Mouse (Mus musculus): Measurements from ENCODE around the gene Rsph14. TPM values are rescaled to one million over a fixed set of nuclear protein-coding genes. Genes with fewer than 3 reads are reported as not detected.

Rsph14 gene
- polyA plus RNA-seq, 1 experiment, result 0.17 TPM

DNA sequence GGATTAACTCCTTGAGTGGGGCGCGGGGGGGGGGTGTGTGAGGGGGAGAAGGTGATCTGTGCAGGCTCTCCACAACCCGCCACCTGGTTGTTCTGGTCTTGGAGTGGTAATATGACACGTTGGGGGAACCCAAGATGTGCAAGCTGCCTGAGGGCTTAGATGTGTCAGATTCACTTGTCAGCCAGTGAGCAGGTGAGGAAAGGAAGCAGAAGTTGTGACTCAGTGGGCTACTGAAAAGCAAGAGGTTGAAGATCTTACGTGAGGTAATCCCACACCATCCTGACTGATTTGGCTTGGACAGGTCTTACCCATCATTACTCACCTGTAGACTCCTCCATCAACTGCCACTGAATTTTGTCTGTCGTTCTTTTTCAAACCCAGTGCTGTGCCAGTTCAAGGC is 30.2 kb upstream of the Rsph14 start:
- Histone ChIP-seq H3K4me1 (ENCODE audit: control insufficient read depth, insufficient read depth, low read length) (peaks cover 13% of the 10 kb centered on the region), H3K27ac (ENCODE audit: insufficient read depth, low read length) (no peak overlapping the region), H3K4me3 (ENCODE audit: insufficient read depth, low read length) (peak overlapping the region; percentile 73)
- no peak for TF ChIP-seq CTCF (IDR thresholded peaks at IDR 0.05; ENCODE audit: extremely low read depth, insufficient read depth, low read length)
- no peak for TF ChIP-seq POLR2A (IDR thresholded peaks at IDR 0.05; ENCODE audit: extremely low read depth, insufficient read depth, low read length)

DNA sequence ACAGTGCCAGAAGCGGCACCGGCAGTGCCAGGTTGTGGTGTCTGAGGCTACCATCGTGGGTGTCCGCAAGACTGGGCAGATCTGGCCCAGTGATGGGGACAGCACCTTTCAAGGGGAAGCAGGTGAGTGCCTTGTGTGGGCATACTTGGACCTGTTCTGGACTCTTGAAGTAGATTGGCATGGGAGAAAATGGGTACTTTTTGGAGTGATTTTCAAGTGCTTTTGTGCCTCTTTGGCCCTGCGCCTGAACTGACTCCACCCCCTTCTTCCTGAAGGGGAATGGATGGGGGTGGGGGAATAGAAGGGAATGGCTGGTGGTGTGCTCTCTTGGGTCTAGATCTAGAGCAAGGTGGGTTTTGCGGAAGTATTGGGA is 29.8 kb upstream of the Rsph14 start:
- Histone ChIP-seq H3K4me1 (ENCODE audit: control insufficient read depth, insufficient read depth, low read length) (peaks cover 10% of the 10 kb centered on the region), H3K4me3 (ENCODE audit: insufficient read depth, low read length) (peak overlapping the region; percentile 73), H3K27ac (ENCODE audit: insufficient read depth, low read length) (peak overlapping the region; percentile 6; the same call in 1 of the 2 replicates)
- TF ChIP-seq POLR2A (IDR thresholded peaks at IDR 0.05; ENCODE audit: extremely low read depth, insufficient read depth, low read length), result no peak
- TF ChIP-seq CTCF (IDR thresholded peaks at IDR 0.05; ENCODE audit: extremely low read depth, insufficient read depth, low read length), result no peak

GRCm38 (mm10) chr10:75061341-75062188 is 29.2 kb upstream of the Rsph14 start:
- peak overlapping the region; percentile 6 for H3K27ac ChIP-seq (ENCODE audit: insufficient read depth, low read length)
- H3K4me1 ChIP-seq (ENCODE audit: control insufficient read depth, insufficient read depth, low read length), result peaks cover 10% of the 10 kb centered on the region
- TF ChIP-seq CTCF (IDR thresholded peaks at IDR 0.05; ENCODE audit: extremely low read depth, insufficient read depth, low read length) (no peak), POLR2A (IDR thresholded peaks at IDR 0.05; ENCODE audit: extremely low read depth, insufficient read depth, low read length) (no peak)
- peak overlapping the region; percentile 73 for H3K4me3 ChIP-seq (ENCODE audit: insufficient read depth, low read length)

DNA sequence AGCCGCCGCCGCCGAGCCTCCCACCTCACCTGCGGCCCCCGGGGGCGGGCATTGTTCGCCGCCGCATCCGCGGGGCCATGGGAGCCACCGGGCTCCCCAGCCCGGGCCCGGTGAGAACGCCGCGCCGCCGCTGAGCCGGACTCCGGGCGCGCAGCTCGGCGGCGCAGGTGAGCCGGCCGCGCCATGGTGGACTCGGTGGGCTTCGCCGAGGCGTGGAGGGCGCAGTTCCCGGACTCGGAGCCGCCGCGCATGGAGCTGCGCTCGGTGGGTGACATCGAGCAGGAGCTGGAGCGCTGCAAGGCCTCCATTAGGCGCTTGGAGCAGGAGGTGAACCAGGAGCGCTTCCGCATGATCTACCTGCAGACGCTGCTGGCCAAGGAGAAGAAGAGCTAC is 28.5 kb upstream of the Rsph14 start:
- Histone ChIP-seq H3K4me1 (ENCODE audit: control insufficient read depth, insufficient read depth, low read length) (peaks cover 9% of the 10 kb centered on the region), H3K27ac (ENCODE audit: insufficient read depth, low read length) (peak overlapping the region; percentile 7; the same call in 1 of the 2 replicates), H3K4me3 (ENCODE audit: insufficient read depth, low read length) (peak overlapping the region; percentile 73)
- TF ChIP-seq POLR2A (IDR thresholded peaks at IDR 0.05; ENCODE audit: extremely low read depth, insufficient read depth, low read length), result no peak

DNA sequence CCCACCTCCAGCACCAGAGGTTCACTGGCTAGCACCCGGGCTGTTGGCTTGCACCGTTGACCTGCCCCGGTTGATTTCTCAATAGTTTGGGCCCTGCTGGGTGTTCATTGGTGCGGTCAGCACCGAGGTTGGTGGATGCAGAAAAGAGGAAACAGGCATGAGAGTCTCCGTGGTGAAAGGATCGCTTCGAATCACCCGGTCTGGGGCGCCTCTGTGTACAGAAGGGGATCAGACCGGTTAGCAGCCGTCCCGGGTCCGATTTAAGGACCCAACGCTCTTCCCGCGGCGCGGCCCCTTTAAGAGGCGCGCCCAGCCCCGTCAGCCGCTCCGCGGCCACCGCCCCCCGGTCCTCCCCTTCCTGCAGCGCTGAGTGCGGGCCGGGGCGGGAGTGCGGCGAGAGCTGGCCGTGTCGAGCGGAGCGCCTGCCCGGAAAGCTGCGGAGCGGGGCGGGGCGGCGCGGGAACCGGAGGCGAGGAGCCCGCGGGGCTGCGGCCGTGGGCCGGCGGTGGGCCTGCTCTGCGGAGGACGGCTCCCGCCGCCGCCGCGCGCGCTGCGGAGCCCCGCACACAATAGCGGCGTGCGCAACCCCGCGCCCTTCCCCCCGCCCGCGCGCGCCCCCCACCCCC is 27.9 kb upstream of the Rsph14 start, which contains the start of gene Bcr:
TSS of gene Bcr (plus strand) at position 376 of the 626 bp plus-strand sequence.
- H3K4me1 ChIP-seq (ENCODE audit: control insufficient read depth, insufficient read depth, low read length), result peaks cover 6% of the 10 kb centered on the region; the same call in 1 of the 2 replicates
- peak within 1 kb of the TSS; percentile 73 for H3K4me3 ChIP-seq (ENCODE audit: insufficient read depth, low read length)
- H3K27ac ChIP-seq (ENCODE audit: insufficient read depth, low read length), result peak within 1 kb of the TSS; percentile 7; the same call in 1 of the 2 replicates
- TF ChIP-seq POLR2A (IDR thresholded peaks at IDR 0.05; ENCODE audit: extremely low read depth, insufficient read depth, low read length) (peak; percentile 35; the same call in 1 of the 2 replicates), CTCF (IDR thresholded peaks at IDR 0.05; ENCODE audit: extremely low read depth, insufficient read depth, low read length) (no peak)

- Histone ChIP-seq H3K27ac (ENCODE audit: insufficient read depth, low read length) (no peak overlapping the region), H3K4me1 (ENCODE audit: control insufficient read depth, insufficient read depth, low read length) (peaks cover 7% of the 10 kb centered on the region; the same call in 1 of the 2 replicates), H3K4me3 (ENCODE audit: insufficient read depth, low read length) (no peak overlapping the region; the same call in 1 of the 2 replicates)
- TF ChIP-seq POLR2A (IDR thresholded peaks at IDR 0.05; ENCODE audit: extremely low read depth, insufficient read depth, low read length) (no peak), CTCF (IDR thresholded peaks at IDR 0.05; ENCODE audit: extremely low read depth, insufficient read depth, low read length) (peak; percentile 91)
Observed at GRCm38 (mm10) chr10:75059396-75059795, 27.0 kb upstream of the Rsph14 start.

DNA sequence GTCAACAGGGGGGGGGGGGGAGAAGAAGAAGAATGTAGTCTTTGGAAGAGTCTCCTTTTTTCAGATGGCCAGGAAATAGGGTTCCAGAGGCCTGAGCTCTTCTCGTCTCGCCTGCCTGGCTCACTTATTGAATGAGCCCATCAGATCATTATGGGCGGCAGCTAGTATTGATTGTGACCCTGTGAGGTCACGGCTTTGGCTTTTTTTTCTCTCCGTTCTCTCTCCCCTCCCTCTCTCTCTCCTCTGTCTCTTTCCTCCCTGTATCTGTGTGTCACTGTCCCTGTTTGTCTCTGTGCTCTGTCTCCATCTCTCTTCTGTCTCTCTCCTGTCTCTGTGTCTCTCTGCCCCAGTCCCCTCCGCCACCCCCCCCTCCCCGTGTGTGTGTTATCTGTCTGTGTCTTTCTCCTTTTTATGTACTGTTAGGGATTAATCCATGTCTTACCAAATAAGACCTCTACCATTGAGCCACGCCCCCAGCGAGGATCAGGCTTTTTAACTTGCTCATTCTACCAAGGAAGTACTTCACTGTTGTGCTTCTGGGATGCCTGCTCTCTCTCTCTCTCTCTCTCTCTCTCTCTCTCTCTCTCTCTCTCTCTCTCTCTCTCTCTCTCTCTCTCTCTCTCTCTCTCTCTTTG is 26.5 kb upstream of the Rsph14 start:
- Histone ChIP-seq H3K4me3 (ENCODE audit: insufficient read depth, low read length) (no peak overlapping the region), H3K27ac (ENCODE audit: insufficient read depth, low read length) (no peak overlapping the region), H3K4me1 (ENCODE audit: control insufficient read depth, insufficient read depth, low read length) (peaks cover 6% of the 10 kb centered on the region; the same call in 1 of the 2 replicates)
- TF ChIP-seq CTCF (IDR thresholded peaks at IDR 0.05; ENCODE audit: extremely low read depth, insufficient read depth, low read length) (no peak), POLR2A (IDR thresholded peaks at IDR 0.05; ENCODE audit: extremely low read depth, insufficient read depth, low read length) (no peak)

DNA sequence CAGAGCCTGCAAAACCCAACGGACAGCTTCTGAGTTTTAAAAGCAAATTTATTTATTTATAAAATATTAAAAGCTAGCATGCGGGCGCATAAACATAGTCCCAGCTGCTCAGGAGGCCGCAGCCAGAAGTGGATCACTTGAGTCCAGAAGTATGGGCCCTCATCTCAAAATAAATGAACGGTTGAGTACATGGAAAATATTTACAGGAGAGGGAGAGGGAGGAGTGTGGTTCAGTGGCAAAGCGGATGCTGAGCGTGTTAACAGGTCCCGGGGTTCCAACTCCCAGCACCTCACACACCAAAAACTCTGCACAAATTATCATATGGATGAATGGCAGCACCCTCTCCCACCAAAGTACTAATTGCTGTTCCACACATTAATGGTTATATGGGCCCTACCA is 25.9 kb upstream of the Rsph14 start:
- Histone ChIP-seq H3K4me1 (ENCODE audit: control insufficient read depth, insufficient read depth, low read length) (peaks cover 6% of the 10 kb centered on the region; the same call in 1 of the 2 replicates), H3K27ac (ENCODE audit: insufficient read depth, low read length) (no peak overlapping the region), H3K4me3 (ENCODE audit: insufficient read depth, low read length) (no peak overlapping the region)
- TF ChIP-seq POLR2A (IDR thresholded peaks at IDR 0.05; ENCODE audit: extremely low read depth, insufficient read depth, low read length) (no peak), CTCF (IDR thresholded peaks at IDR 0.05; ENCODE audit: extremely low read depth, insufficient read depth, low read length) (no peak)

DNA sequence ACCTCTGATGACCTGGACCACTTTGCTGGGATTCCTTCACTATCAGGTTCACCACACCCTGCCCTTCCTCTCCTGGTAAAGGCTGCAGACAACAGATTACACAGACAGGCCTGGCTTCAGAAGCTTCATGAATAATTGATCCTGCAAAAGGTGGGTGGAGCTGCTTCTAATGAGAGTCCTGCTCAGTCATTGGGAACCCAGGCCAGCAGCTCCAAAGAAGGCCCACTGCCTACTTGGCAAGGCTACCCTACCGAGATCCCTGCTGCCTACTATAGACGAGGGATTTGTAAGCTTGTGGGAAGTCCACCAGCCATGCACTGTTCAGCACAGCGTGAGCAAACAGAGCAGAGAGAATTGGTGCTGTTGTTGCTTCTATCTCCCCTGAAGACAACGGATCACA is 23.9 kb upstream of the Rsph14 start:
- H3K4me1 ChIP-seq (ENCODE audit: control insufficient read depth, insufficient read depth, low read length), result peaks cover 3% of the 10 kb centered on the region
- H3K27ac ChIP-seq (ENCODE audit: insufficient read depth, low read length), result no peak overlapping the region
- TF ChIP-seq POLR2A (IDR thresholded peaks at IDR 0.05; ENCODE audit: extremely low read depth, insufficient read depth, low read length), result no peak
- no peak for TF ChIP-seq CTCF (IDR thresholded peaks at IDR 0.05; ENCODE audit: extremely low read depth, insufficient read depth, low read length)
- H3K4me3 ChIP-seq (ENCODE audit: insufficient read depth, low read length), result no peak overlapping the region

All from cortical plate, adult 2 months (tissue).